Mouse (Mus musculus) embryonic facial prominence, embryonic 15.5 days (tissue): Measurements from ENCODE around the gene Brpf3. TPM values are rescaled to one million over a fixed set of nuclear protein-coding genes. Genes with fewer than 3 reads are reported as not detected.
A peak's percentile ranks its signal among the peaks of the same experiment; 100 is the strongest.
"Not testable (repeated sequence)": the region's sequence is repeated elsewhere in the genome, so short reads cannot be mapped to it uniquely, and the experiment has no call there.

Experiments used
- ATAC-seq: fragments of 200-750 bp; cut with Nextera tagmentation; 2 replicates; pipeline ENCODE4 v1.8.0; 2017; ENCODE audit warnings: low read depth, moderate TSS enrichment; ENCODE audit not compliant: insufficient number of reproducible peaks, low FRiP score, low TSS enrichment
- H3K27ac ChIP-seq: fragments of 300-500 bp; sonication (generic); replicated peaks from 2 replicates; pipeline ENCODE4 v1.5.1; 2015; ENCODE audit warnings: mild to moderate bottlenecking, inconsistent platforms
- H3K27me3 ChIP-seq: fragments of 300-500 bp; sonication (generic); 2 replicates; pipeline ENCODE4 v1.6.1; 2015; ENCODE audit warnings: inconsistent platforms
- H3K36me3 ChIP-seq: fragments of 300-500 bp; sonication (generic); 2 replicates; pipeline ENCODE4 v1.6.1; 2015; ENCODE audit warnings: mild to moderate bottlenecking, inconsistent platforms
- H3K4me1 ChIP-seq: fragments of 300-500 bp; sonication (generic); 2 replicates; pipeline ENCODE4 v1.6.1; 2015; ENCODE audit warnings: inconsistent platforms
- H3K4me2 ChIP-seq: fragments of 300-500 bp; sonication (generic); replicated peaks from 2 replicates; pipeline ENCODE4 v1.6.1; 2015; ENCODE audit warnings: mild to moderate bottlenecking, inconsistent platforms
- H3K4me3 ChIP-seq: fragments of 300-500 bp; sonication (generic); replicated peaks from 2 replicates; pipeline ENCODE4 v1.5.1; 2015; ENCODE audit warnings: mild to moderate bottlenecking, inconsistent platforms
- H3K9ac ChIP-seq: fragments of 300-500 bp; sonication (generic); 2 replicates; pipeline ENCODE4 v1.6.1; 2015; ENCODE audit warnings: inconsistent platforms
- H3K9me3 ChIP-seq: fragments of 300-500 bp; sonication (generic); replicated peaks from 2 replicates; pipeline ENCODE4 v1.6.1; 2016; ENCODE audit warnings: inconsistent platforms
- WGBS: fragments of 180-500 bp; shearing (Covaris S2); methylation state at CpG from one replicate; pipeline ENCODE4 v1.1.7; 2015; 5-methylcytosine and 5-hydroxymethylcytosine counted together
- polyA plus RNA-seq: library from polyadenylated mRNA; unstranded; fragments of >200 nt; fragmentation: Nextera tagmentation; extraction: Ambion mirVana; gene quantifications from 2 replicates; pipeline ENCODE4 v1.2.1, GENCODE M21; 2015

The Brpf3 gene
- polyA plus RNA-seq, 1 experiment from 2014 or later: 11.2 TPM

- H3K9me3 ChIP-seq, H3K27me3 ChIP-seq, H3K36me3 ChIP-seq, ATAC-seq, H3K9ac ChIP-seq, H3K4me2 ChIP-seq, H3K27ac ChIP-seq, H3K4me3 ChIP-seq: not testable (repeated sequence)
- peaks cover 17% of the 10 kb centered on the region for H3K4me1 ChIP-seq
- 96% methylated on average over 9 of the region's 9 CpGs for WGBS
Observed at GRCm38 (mm10) chr17:28774303-28774702, 26.6 kb upstream of the Brpf3 start.

GRCm38 (mm10) chr17:28775161-28775560, 25.7 kb upstream of the Brpf3 start:
- no peak overlapping the region for H3K4me2 ChIP-seq
- no peaks in the 10 kb centered on the region for H3K9me3 ChIP-seq
- no peak overlapping the region for H3K27ac ChIP-seq
- peaks cover 8% of the 10 kb centered on the region for H3K4me1 ChIP-seq
- H3K9ac ChIP-seq: no peak overlapping the region
- no peak for ATAC-seq
- 78% methylated on average over 4 of the region's 4 CpGs for WGBS
- H3K36me3 ChIP-seq: peaks cover 6% of the 10 kb centered on the region; the same call in 1 of the 2 replicates
- no peak overlapping the region for H3K4me3 ChIP-seq
- H3K27me3 ChIP-seq: peaks cover 4% of the 10 kb centered on the region; the same call in 1 of the 2 replicates

- H3K4me2 ChIP-seq: no peak overlapping the region
- H3K4me1 ChIP-seq: no peaks in the 10 kb centered on the region
- peaks cover 6% of the 10 kb centered on the region; the same call in 1 of the 2 replicates for H3K36me3 ChIP-seq
- H3K4me3 ChIP-seq: no peak overlapping the region
- no peaks in the 10 kb centered on the region for H3K9me3 ChIP-seq
- H3K27me3 ChIP-seq: no peaks in the 10 kb centered on the region
- no peak overlapping the region for H3K27ac ChIP-seq
- 91% methylated on average over 3 of the region's 3 CpGs for WGBS
- no peak overlapping the region for H3K9ac ChIP-seq
- ATAC-seq: no peak
Observed at GRCm38 (mm10) chr17:28776817-28777216, 24.1 kb upstream of the Brpf3 start.

GRCm38 (mm10) chr17:28777231-28778005, 23.5 kb upstream of the Brpf3 start:
- H3K9ac ChIP-seq: no peak overlapping the region
- peaks cover 6% of the 10 kb centered on the region; the same call in 1 of the 2 replicates for H3K36me3 ChIP-seq
- H3K4me1 ChIP-seq: no peaks in the 10 kb centered on the region
- no peak for ATAC-seq
- H3K27ac ChIP-seq: no peak overlapping the region
- H3K9me3 ChIP-seq: no peaks in the 10 kb centered on the region
- WGBS: 77% methylated on average over 16 of the region's 16 CpGs
- H3K4me3 ChIP-seq: no peak overlapping the region
- H3K27me3 ChIP-seq: no peaks in the 10 kb centered on the region
- H3K4me2 ChIP-seq: no peak overlapping the region

GRCm38 (mm10) chr17:28779735-28780134, 21.2 kb upstream of the Brpf3 start:
- H3K27me3 ChIP-seq: no peaks in the 10 kb centered on the region
- ATAC-seq: peak; percentile 64; the same call in 1 of the 2 replicates
- H3K36me3 ChIP-seq: peaks cover 6% of the 10 kb centered on the region; the same call in 1 of the 2 replicates
- no peak overlapping the region for H3K9ac ChIP-seq
- H3K9me3 ChIP-seq: no peaks in the 10 kb centered on the region
- H3K4me2 ChIP-seq: no peak overlapping the region
- no peak overlapping the region for H3K27ac ChIP-seq
- 82% methylated on average over 3 of the region's 3 CpGs for WGBS
- H3K4me1 ChIP-seq: no peaks in the 10 kb centered on the region
- H3K4me3 ChIP-seq: no peak overlapping the region

GRCm38 (mm10) chr17:28780836-28781235, 20.1 kb upstream of the Brpf3 start:
- H3K27ac ChIP-seq: no peak overlapping the region
- no peak for ATAC-seq

GRCm38 (mm10) chr17:28781290-28782045, 19.4 kb upstream of the Brpf3 start:
- Histone ChIP-seq H3K4me3 (no peak overlapping the region), H3K9me3 (no peaks in the 10 kb centered on the region), H3K4me1 (no peaks in the 10 kb centered on the region), H3K9ac (no peak overlapping the region), H3K27me3 (no peaks in the 10 kb centered on the region), H3K36me3 (peaks cover 2% of the 10 kb centered on the region; the same call in 1 of the 2 replicates), H3K4me2 (no peak overlapping the region), H3K27ac (no peak overlapping the region)
- WGBS: 44% methylated on average over 9 of the region's 9 CpGs
- ATAC-seq: no peak

More at GRCm38 (mm10) chr17:28780836-28781235, 20.1 kb upstream of the Brpf3 start:
- H3K36me3 ChIP-seq: peaks cover 6% of the 10 kb centered on the region; the same call in 1 of the 2 replicates
- 61% methylated on average over 3 of the region's 3 CpGs for WGBS
- no peaks in the 10 kb centered on the region for H3K9me3 ChIP-seq
- H3K9ac ChIP-seq: no peak overlapping the region
- H3K4me3 ChIP-seq: no peak overlapping the region
- H3K4me2 ChIP-seq: no peak overlapping the region
- no peaks in the 10 kb centered on the region for H3K4me1 ChIP-seq
- H3K27me3 ChIP-seq: no peaks in the 10 kb centered on the region

GRCm38 (mm10) chr17:28785036-28785435, 15.9 kb upstream of the Brpf3 start:
- Histone ChIP-seq H3K4me3 (no peak overlapping the region), H3K9ac (no peak overlapping the region), H3K4me1 (no peaks in the 10 kb centered on the region), H3K27ac (no peak overlapping the region), H3K4me2 (no peak overlapping the region), H3K27me3 (no peaks in the 10 kb centered on the region), H3K36me3 (no peaks in the 10 kb centered on the region), H3K9me3 (no peaks in the 10 kb centered on the region)
- ATAC-seq: no peak
- WGBS: 81% methylated on average over 3 of the region's 3 CpGs

GRCm38 (mm10) chr17:28787507-28787906, 13.4 kb upstream of the Brpf3 start:
- Histone ChIP-seq H3K9me3 (no peaks in the 10 kb centered on the region), H3K4me3 (no peak overlapping the region), H3K4me1 (no peaks in the 10 kb centered on the region), H3K27ac (no peak overlapping the region), H3K36me3 (no peaks in the 10 kb centered on the region), H3K9ac (no peak overlapping the region), H3K27me3 (no peaks in the 10 kb centered on the region), H3K4me2 (no peak overlapping the region)
- 92% methylated on average over 12 of the region's 12 CpGs for WGBS
- no peak for ATAC-seq

GRCm38 (mm10) chr17:28797031-28797430, 3.9 kb upstream of the Brpf3 start:
- 87% methylated on average over 4 of the region's 4 CpGs for WGBS
- Histone ChIP-seq H3K4me3 (no peak overlapping the region), H3K27me3 (no peaks in the 10 kb centered on the region), H3K36me3 (no peaks in the 10 kb centered on the region), H3K9ac (no peak overlapping the region), H3K9me3 (no peaks in the 10 kb centered on the region), H3K4me1 (peaks cover 11% of the 10 kb centered on the region), H3K4me2 (no peak overlapping the region), H3K27ac (no peak overlapping the region)
- no peak for ATAC-seq
